Mouse (Mus musculus) ES-E14 (cell line): Measurements from ENCODE around the gene Acot3. TPM values are rescaled to one million over a fixed set of nuclear protein-coding genes. Genes with fewer than 3 reads are reported as not detected.

Experiments
- DNase-seq: peaks from one replicate; pipeline ENCODE4 v3.0.0-alpha.2; 2013; ENCODE audit warnings: low read depth, low spot score
- H3K27ac ChIP-seq: 2 replicates; pipeline ENCODE4 v1.5.1; 2012; ENCODE audit warnings: low read depth, mild to moderate bottlenecking, low read length, moderate library complexity, mixed read lengths; ENCODE audit not compliant: poor library complexity, insufficient read depth, severe bottlenecking
- H3K36me3 ChIP-seq: 2 replicates; pipeline ENCODE4 v1.6.1; 2012; ENCODE audit warnings: mild to moderate bottlenecking, low read length, moderate library complexity, mixed read lengths; ENCODE audit not compliant: control insufficient read depth, poor library complexity, insufficient read depth, severe bottlenecking
- H3K4me1 ChIP-seq, 2 experiments: fragments of 150-350 bp in 1 of 2; sonication (generic) in 1 of 2; 2 replicates each; pipeline ENCODE4 v1.6.1; 2012; ENCODE audit warnings: low read length in 2 of 2, mild to moderate bottlenecking in 1 of 2, mixed read lengths in 1 of 2; ENCODE audit not compliant: control insufficient read depth in 2 of 2, insufficient read depth in 2 of 2, poor library complexity in 1 of 2
- H3K4me3 ChIP-seq, 2 experiments: fragments of 150-350 bp in 1 of 2; sonication (generic) in 1 of 2; 2 replicates each; pipeline ENCODE4 v1.5.1; 2012; ENCODE audit warnings: low read length in 2 of 2, low read depth in 1 of 2, mild to moderate bottlenecking in 1 of 2, mixed read lengths in 1 of 2; ENCODE audit not compliant: insufficient read depth in 1 of 2, poor library complexity in 1 of 2, severe bottlenecking in 1 of 2
- H3K9ac ChIP-seq: 2 replicates; pipeline ENCODE4 v1.6.1; 2012; ENCODE audit warnings: low read depth, mild to moderate bottlenecking, low read length, mixed read lengths; ENCODE audit not compliant: poor library complexity, insufficient read depth, severe bottlenecking
- H3K9me3 ChIP-seq: fragments of 150-350 bp; sonication (generic); 2 replicates; pipeline ENCODE4 v1.6.1; 2012; ENCODE audit warnings: low read depth, mild to moderate bottlenecking, low read length; ENCODE audit not compliant: control insufficient read depth, insufficient read depth
- CHD2 ChIP-seq: IDR thresholded peaks from 2 replicates; pipeline ENCODE4 v1.6.1; 2014; ENCODE audit warnings: mild to moderate bottlenecking, low read depth, low read length, inconsistent platforms
- HCFC1 ChIP-seq: IDR thresholded peaks from 2 replicates; pipeline ENCODE4 v1.6.1; 2012; ENCODE audit warnings: low read length, inconsistent platforms, borderline replicate concordance; ENCODE audit not compliant: insufficient read depth
- MAFK ChIP-seq: IDR thresholded peaks from 2 replicates; pipeline ENCODE4 v1.6.1; 2014; ENCODE audit warnings: mild to moderate bottlenecking, low read depth, low read length, inconsistent platforms; ENCODE audit not compliant: insufficient read depth
- ZC3H11A ChIP-seq: IDR thresholded peaks from 2 replicates; pipeline ENCODE4 v1.6.1; 2012; ENCODE audit warnings: low read depth, mild to moderate bottlenecking, inconsistent platforms, low read length, borderline replicate concordance
- ZNF384 ChIP-seq: IDR thresholded peaks from 2 replicates; pipeline ENCODE4 v1.6.1; 2012; ENCODE audit warnings: low read depth, low read length, inconsistent platforms
- in situ Hi-C, 2 experiments: fragments of 600-800 bp; cut with MboI; formaldehyde crosslinking; loops; one replicate each; pipeline ENCODE4 v1.15.1; 2025; ENCODE audit warnings: low sequenced_read_pairs in 2 of 2, inconsistent platforms in 1 of 2; ENCODE audit not compliant: unreplicated experiment in 2 of 2
- total RNA-seq: library from RNA; depleted of rRNA; stranded (reverse); fragments of 300-350 nt; gene quantifications from 2 replicates; pipeline ENCODE4 v1.2.3, GENCODE M21; 2012

The Acot3 gene
- total RNA-seq, 1 experiment, result 0.27 TPM

DNA sequence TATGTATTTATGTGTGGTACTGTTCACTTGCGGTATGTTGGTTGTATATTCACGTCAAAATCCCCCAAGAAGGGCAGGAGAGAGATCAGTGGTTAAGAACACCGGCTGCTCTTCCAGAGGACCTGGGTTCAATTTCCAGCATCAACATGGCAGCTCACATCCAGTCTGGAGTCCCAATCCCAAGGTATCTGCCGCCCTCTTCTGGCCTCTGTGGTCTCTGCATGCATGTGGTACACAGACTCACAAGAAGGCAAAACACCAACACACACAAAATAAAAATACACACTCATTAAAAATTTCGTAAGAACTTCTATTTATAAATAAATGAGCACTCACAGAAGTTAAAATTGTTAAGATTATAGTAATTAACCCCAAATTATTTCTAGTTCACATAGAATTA, 11.3 kb downstream of the Acot3 start:
- peak; percentile 67 for DNase-seq
- Histone ChIP-seq H3K9ac (no peak overlapping the region), H3K36me3 (no peaks in the 10 kb centered on the region), H3K4me1 (peaks cover 0 to 2% of the 10 kb centered on the region in 2 experiments; a peak in 1 of 4 replicates), H3K27ac (no peak overlapping the region), H3K9me3 (no peaks in the 10 kb centered on the region), H3K4me3 (no peak overlapping the region)
- no peak for TF ChIP-seq MAFK
- TF ChIP-seq ZC3H11A, result peak; percentile 91
- no peak for TF ChIP-seq HCFC1
- in situ Hi-C loops, result no loop called here

DNA sequence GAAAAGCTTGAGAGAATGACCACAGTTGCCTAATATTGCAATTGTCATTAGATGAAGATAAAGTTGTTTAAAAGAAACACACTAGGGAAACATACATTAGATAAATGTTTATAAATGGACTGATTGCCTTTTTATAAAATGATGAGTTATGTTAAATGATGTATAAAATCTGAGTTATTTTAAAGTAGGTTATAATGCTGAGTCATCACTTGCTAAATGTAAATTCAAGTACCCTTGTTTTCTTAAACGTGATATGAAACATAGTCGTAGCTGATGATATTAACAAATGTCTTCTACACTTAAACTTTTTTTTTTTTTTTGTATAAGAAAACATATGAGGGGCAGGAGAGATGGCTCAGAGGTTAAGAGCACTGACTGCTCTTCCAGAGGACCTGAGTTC, 11.9 kb downstream of the Acot3 start:
- no peak overlapping the region for H3K9ac ChIP-seq
- no peak overlapping the region for H3K4me3 ChIP-seq
- no peaks in the 10 kb centered on the region for H3K9me3 ChIP-seq
- TF ChIP-seq ZNF384, result no peak
- TF ChIP-seq CHD2, result no peak
- TF ChIP-seq HCFC1, result no peak
- peak; percentile 90 for TF ChIP-seq MAFK
- TF ChIP-seq ZC3H11A, result no peak
- H3K4me1 ChIP-seq, result peaks cover 0 to 2% of the 10 kb centered on the region in 2 experiments; a peak in 1 of 4 replicates
- in situ Hi-C loops, result no loop called here
- H3K36me3 ChIP-seq, result no peaks in the 10 kb centered on the region
- no peak for DNase-seq
- no peak overlapping the region for H3K27ac ChIP-seq

DNA sequence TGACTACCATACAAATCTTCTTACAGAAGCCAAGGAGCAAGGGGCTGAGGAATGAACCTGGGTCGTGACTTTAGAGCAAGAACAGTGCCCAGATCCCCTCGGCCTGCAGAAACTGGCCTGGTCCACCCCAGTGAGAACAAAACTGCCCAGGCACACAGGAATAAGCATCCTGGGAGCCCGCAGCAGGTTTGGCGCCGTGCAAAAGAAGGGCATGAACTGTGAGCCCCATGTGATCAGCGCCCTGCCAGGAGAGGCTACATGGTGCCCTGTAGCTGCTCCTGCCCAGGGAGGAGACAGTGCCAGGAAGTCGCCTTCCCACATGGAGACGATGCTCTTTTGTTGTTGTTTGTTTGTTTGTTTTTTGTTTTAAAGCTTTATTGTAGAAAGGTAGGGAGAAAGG, 12.7 kb downstream of the Acot3 start:
- no peak for DNase-seq

DNA sequence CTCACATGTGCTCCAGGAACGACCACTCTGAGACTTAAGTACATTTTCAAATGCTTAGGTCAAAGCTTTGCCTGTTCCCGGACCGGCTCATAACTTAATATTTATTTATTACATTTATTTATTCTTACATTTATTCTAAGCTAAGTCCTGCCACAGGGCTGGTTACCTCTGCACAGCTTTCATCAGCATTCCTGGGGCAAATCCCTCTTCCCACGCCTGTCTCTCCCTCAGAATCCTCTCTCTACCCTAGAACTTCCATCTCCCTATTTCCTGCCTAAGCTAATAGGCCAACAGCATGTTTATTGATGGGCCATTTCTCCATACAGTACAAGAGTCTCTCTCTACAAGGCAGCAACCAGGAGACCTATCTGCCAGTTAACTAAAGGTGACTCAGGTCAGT, 15.8 kb downstream of the Acot3 start:
- DNase-seq, result no peak
- H3K36me3 ChIP-seq, result no peaks in the 10 kb centered on the region
- TF ChIP-seq MAFK (no peak), ZC3H11A (no peak), ZNF384 (no peak), HCFC1 (no peak), CHD2 (no peak)
- in situ Hi-C loops, result no loop called here
- no peak overlapping the region for H3K27ac ChIP-seq
- no peak overlapping the region for H3K4me3 ChIP-seq
- H3K9ac ChIP-seq, result no peak overlapping the region
- H3K9me3 ChIP-seq, result no peaks in the 10 kb centered on the region
- no peaks in the 10 kb centered on the region for H3K4me1 ChIP-seq

More for the DNA sequence above, 12.7 kb downstream of the Acot3 start:
- no peaks in the 10 kb centered on the region for H3K9me3 ChIP-seq
- no peak for TF ChIP-seq ZNF384
- no peak for TF ChIP-seq CHD2
- no peak for TF ChIP-seq ZC3H11A
- no peak for TF ChIP-seq MAFK
- TF ChIP-seq HCFC1, result no peak
- H3K4me1 ChIP-seq, result peaks cover 0 to 2% of the 10 kb centered on the region in 2 experiments; a peak in 1 of 4 replicates
- in situ Hi-C loops, result no loop called here
- no peak overlapping the region for H3K27ac ChIP-seq
- no peak overlapping the region for H3K9ac ChIP-seq
- no peak overlapping the region for H3K4me3 ChIP-seq
- no peaks in the 10 kb centered on the region for H3K36me3 ChIP-seq

DNA sequence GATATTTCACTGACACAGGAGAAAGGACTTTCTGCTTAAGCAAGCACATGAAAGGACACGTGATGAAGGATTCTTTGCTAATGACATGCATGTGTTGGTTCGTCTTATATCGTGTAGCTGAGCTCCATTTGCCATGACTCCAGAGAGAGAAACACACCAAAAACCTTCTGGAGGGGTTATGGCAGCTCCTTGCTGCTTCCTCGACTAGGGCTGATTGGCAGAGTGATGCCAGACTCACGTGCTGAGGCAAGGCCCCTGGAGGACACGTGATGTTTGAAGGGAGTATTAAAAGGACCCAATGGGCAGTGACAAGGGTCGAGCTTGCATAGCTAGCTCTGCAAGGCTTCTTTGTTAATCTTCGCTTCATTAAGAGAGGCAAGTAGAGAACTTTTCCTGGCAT, 16.4 kb downstream of the Acot3 start:
- H3K9ac ChIP-seq, result no peak overlapping the region
- no peak for TF ChIP-seq HCFC1
- no peak for TF ChIP-seq ZC3H11A
- TF ChIP-seq MAFK, result no peak
- TF ChIP-seq CHD2, result no peak
- no peak for TF ChIP-seq ZNF384
- H3K27ac ChIP-seq, result no peak overlapping the region
- in situ Hi-C loops, result no loop called here
- no peaks in the 10 kb centered on the region for H3K36me3 ChIP-seq
- no peak overlapping the region for H3K4me3 ChIP-seq
- no peaks in the 10 kb centered on the region for H3K4me1 ChIP-seq
- no peaks in the 10 kb centered on the region for H3K9me3 ChIP-seq
- no peak for DNase-seq
